Mouse (Mus musculus): Measurements from ENCODE around the gene Rin3. TPM values are rescaled to one million over a fixed set of nuclear protein-coding genes. Genes with fewer than 3 reads are reported as not detected.

Gene Rin3
- total RNA-seq, 2 experiments from 2014 or later, result 12.9 to 26.4 TPM

GRCm38 (mm10) chr12:102361189-102362161 lies 78.6 kb downstream of the Rin3 start:
- no peak for ATAC-seq (replicated peaks; ENCODE audit: low FRiP score, poor library complexity, severe bottlenecking)

- ATAC-seq (replicated peaks; ENCODE audit: low FRiP score, poor library complexity, severe bottlenecking), result no peak
Measured at GRCm38 (mm10) chr12:102365016-102365415, 82.2 kb downstream of the Rin3 start.

DNA sequence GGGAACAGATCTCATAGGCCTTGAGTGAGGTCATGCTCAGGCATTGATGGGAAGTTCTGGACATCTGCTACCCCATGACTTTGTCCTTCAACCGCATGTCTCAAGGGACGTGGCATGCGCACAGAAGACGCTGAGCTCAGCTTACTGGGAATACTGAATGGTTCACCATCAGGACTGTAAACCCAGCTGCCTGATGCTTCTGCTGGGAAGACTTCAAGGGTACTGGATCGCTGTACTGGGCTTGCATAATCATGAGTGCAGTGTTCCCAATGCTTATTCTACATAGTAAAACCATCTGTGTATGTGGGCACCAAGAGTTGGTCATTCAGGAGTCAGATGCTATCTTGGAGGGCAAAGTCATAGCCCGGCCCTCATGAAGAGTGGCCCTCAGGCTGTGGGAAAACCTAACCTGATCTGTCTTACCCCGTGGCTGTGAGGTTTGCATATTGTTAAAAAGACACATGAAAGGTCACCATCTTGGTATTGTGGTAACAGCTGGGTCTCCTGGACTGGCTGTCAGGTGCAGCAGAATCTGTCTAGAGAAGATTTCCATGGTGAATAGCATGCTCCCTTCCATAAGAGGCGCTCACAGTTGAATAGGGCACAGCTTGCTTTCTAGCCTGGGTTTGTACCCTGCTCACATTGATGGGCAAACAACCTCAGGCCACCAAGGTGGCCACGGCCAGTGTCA lies 83.4 kb downstream of the Rin3 start:
- no peak for ATAC-seq (replicated peaks; ENCODE audit: low FRiP score, poor library complexity, severe bottlenecking)

- no peak for ATAC-seq (replicated peaks; ENCODE audit: low FRiP score, poor library complexity, severe bottlenecking)
Measured at GRCm38 (mm10) chr12:102367075-102367474, 84.2 kb downstream of the Rin3 start.

DNA sequence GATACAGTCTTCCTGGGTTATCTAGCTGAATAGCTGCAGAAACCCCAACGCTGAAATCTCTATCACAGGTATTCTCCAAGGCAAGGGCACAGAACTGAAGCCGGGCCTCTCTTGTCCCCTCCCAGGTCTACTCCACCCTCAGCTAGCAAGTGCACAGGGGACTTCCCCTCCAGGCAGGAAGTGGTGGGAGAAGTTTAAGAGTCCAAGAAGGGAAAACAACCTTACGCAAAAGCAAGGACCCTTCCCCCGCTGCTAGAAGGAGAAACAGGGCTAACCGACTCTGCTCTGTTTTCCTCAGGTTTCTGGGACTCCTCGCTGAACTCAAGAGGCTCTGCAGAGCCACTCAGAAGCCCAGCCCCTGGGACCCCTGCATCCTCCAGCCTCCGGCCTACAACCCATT lies 85.2 kb downstream of the Rin3 start:
- no peak for ATAC-seq (replicated peaks; ENCODE audit: low FRiP score, poor library complexity, severe bottlenecking)

DNA sequence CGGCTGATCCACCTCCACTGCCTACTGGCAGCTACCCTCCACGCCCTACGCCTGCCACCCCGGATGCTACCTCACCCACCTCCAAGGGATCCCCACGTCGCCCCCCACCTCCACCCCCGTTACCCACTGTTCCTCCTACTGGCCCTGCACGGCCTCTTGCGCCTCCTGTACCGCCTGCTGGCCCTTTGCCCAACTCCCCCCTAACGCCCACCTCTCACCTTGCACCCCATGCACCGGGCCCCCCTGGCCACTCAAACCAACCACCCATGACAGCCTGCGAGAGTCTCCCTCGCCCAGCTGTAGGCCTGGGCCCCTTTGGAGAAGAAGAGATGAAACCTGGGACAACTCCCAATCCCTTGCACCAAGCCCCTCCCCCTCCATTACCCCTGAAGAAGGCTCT lies 85.7 kb downstream of the Rin3 start:
- no peak for ATAC-seq (replicated peaks; ENCODE audit: low FRiP score, poor library complexity, severe bottlenecking)

DNA sequence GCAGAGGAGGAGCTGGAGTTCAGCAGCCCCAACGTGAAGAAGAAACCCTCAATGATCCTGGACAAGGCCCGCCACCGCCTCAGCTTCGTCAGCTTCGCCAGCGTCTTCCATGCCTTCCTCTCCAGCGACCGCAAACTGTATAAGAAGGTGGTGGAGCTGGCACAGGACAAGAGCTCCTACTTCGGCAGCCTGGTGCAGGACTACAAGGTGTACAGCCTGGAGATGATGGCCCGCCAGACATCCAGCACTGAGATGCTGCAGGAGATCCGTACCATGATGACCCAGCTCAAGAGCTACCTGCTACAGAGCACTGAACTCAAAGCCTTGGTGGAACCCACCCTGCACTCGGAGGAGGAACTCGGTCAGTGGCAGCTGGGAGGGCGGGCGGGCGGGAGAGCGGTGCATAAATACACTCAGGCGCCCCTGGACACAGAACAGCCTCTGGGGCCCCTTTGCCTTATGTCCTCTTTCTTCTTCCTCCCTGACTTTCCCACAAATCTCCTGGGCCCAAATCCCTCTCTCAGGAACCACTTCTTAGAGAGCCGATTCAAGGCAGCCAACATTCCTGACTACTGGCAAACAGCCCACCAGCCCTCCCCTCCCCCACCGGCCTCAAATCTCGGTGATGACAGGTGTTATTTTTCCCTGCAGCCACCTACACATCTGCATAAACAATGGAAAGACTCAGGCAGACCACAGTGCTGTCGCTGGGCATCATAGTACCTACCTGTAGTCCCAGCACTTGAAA lies 86.8 kb downstream of the Rin3 start:
- no peak for ATAC-seq (replicated peaks; ENCODE audit: low FRiP score, poor library complexity, severe bottlenecking)

- no peak for ATAC-seq (replicated peaks; ENCODE audit: low FRiP score, poor library complexity, severe bottlenecking)
Measured at GRCm38 (mm10) chr12:102370931-102371500, 88.2 kb downstream of the Rin3 start.

GRCm38 (mm10) chr12:102372322-102372721 lies 89.5 kb downstream of the Rin3 start:
- ATAC-seq (replicated peaks; ENCODE audit: low FRiP score, poor library complexity, severe bottlenecking), result no peak

DNA sequence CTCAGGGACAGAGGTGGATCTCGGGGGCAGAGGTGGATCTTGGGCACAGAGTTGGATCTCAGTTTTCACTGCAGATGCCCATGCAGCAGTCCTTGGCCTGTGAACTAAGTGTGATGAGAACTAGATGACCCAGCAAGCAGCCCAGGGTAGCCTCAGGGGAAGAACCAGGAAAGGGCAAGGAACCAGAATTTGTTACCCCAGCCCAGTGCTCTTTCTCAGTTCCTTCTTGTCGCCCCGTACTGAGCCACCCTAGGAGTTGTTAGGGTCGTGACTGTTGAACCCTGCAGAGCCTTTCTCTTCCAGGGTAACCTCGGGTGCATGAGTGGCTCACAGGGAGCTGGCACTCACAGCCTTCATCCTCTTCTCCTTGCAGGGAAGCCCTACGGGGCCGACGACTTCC lies 99.3 kb downstream of the Rin3 start:
- no peak for ATAC-seq (replicated peaks; ENCODE audit: low FRiP score, poor library complexity, severe bottlenecking)

DNA sequence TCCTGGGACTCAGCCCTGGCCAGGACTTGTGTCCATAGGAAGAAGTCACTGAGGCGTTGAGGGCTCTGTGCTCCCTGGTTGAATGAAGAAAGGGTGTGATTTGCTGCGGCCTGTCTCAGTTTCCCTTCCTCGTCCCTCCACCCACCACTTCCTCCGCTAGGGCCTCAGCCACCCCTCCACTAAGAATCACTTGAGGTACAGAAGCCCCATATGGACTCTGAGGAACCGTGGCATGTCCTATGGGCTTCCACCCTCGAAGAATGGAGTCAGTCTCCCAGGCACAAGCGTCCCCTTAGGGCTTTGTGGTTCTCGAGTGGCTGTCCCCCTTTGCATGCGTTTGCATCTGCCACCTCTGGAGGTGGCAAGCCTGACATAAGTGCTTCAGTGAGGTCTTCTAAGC lies 100.4 kb downstream of the Rin3 start:
- ATAC-seq (replicated peaks; ENCODE audit: low FRiP score, poor library complexity, severe bottlenecking), result no peak

GRCm38 (mm10) chr12:102384819-102385218 lies 102.0 kb downstream of the Rin3 start:
- no peak for ATAC-seq (replicated peaks; ENCODE audit: low FRiP score, poor library complexity, severe bottlenecking)

GRCm38 (mm10) chr12:102387219-102387917 lies 104.5 kb downstream of the Rin3 start:
- ATAC-seq (replicated peaks; ENCODE audit: low FRiP score, poor library complexity, severe bottlenecking), result peak; percentile 59; the same call in 1 of the 2 replicates

GRCm38 (mm10) chr12:102390042-102390441 lies 107.2 kb downstream of the Rin3 start:
- no peak for ATAC-seq (replicated peaks; ENCODE audit: low FRiP score, poor library complexity, severe bottlenecking)

GRCm38 (mm10) chr12:102391109-102391508 lies 108.3 kb downstream of the Rin3 start:
- ATAC-seq (replicated peaks; ENCODE audit: low FRiP score, poor library complexity, severe bottlenecking), result no peak

DNA sequence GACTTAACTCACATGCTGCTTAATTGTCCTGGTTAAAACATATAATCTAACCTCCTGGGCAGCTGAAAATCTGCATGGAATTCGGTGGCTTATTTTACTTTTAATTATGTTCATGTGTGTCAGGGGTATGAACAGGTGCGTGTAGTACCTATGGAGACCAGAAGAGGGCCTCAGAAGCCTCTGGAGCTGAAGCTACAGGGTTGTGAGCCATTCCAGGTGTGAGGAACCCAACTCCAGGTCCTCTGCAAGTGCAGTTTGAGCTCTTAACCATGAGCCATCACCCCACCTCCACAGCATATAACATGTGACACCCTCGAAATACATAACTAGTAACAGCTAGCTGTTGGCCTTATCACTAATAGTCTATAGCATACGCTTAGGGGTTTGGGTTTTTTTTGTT lies 109.1 kb downstream of the Rin3 start:
- ATAC-seq (replicated peaks; ENCODE audit: low FRiP score, poor library complexity, severe bottlenecking), result no peak

DNA sequence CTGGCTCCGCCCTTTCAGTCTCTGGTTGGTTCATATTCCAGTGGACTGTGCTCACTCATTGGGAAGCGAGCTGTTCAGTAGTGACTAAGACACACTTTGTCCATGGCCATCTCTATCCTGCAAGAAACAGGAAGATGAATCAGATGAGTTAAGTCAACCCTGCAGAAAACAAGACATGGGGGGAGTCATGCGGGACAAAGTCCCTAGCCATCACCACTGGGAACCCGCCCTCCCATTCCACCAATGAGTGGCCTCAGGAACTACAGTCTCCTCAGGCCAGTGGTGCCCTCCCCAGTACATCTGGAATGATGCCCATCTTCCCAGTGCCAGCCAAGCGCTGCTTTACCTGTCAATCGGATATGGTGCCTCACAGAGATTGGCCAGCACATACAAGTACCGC lies 111.6 kb downstream of the Rin3 start:
- ATAC-seq (replicated peaks; ENCODE audit: low FRiP score, poor library complexity, severe bottlenecking), result no peak

- no peak for ATAC-seq (replicated peaks; ENCODE audit: low FRiP score, poor library complexity, severe bottlenecking)
Measured at GRCm38 (mm10) chr12:102395537-102395936, 112.7 kb downstream of the Rin3 start.

All from erythroid progenitor cell, adult 5-6 weeks (primary cell).